Mouse (Mus musculus): ENCODE measurements around the gene Nbeal2.

DNA sequence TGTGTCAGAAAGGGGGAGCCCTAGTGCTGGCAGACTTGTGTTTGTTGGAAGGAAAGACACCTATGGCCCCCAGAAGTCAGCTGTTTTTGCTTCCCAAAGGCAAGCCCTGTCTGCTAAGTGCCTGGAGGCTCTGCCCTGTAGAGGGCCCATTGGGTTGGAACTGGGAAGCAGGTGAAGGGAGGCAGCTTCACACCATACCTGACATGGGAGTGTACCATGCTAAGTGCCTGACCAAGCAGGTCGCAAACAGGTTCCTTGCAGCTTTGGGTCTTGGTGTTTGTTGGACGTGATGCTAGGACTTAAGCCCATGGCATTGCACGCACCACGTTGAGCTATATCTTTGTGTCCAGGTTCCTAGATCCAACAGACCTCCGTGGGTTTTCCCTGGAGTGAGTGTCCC, 42.5 kb upstream of the Nbeal2 start:
- TF ChIP-seq MAFK (IDR thresholded peaks at IDR 0.05; ENCODE audit: insufficient read depth, low read depth, low read length), result no peak
- no peak for TF ChIP-seq CHD2 (IDR thresholded peaks at IDR 0.05; ENCODE audit: low read depth, low read length)
- no peak for TF ChIP-seq ZNF384 (IDR thresholded peaks at IDR 0.05; ENCODE audit: low read depth, low read length)
- TF ChIP-seq HCFC1 (IDR thresholded peaks at IDR 0.05; ENCODE audit: borderline replicate concordance, insufficient read depth, low read length), result no peak
- no peak for TF ChIP-seq ZC3H11A (IDR thresholded peaks at IDR 0.05; ENCODE audit: borderline replicate concordance, low read depth, low read length)

All from ES-E14 (cell line).